Comparison of ENCODE assay signal across 16 mouse cellular contexts in the genomic region with DNA sequence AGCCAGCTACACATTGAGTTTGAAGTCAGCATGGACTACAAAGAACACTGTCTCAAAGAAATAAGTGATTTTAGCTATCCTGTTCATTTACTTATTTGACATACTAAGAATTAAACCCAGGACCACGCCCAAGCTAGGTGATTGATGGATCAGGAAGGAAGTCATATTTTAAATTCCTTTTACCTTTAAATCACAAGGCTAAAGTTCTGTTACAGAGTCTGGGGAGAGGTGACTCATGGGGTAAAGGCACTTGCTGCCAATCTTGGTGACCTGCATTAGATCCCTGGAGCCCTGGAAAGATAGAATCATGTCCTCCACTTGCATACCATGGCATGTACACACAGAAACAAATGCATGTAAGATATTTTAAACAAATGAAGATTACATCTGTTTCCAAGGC.
A peak's percentile ranks its signal among the peaks of the same experiment; 100 is the strongest.
DNase-seq lines count a peak whose midpoint lies in the region.
"Had no signal": no experiment of that assay in that cellular context is flagged by ENCODE, and none has a peak within 500 bp of the region (broad histone marks: within the 10 kb centered on the region; RNA-seq: fewer than 3 reads in every experiment).

No protein-coding gene starts in this region.

- DNase-seq in adrenal gland, adult 2 months, result peak; percentile 17
- no peak for DNase-seq in adrenal gland, postnatal 10 days
- peak; percentile 76 for DNase-seq in 3T3-L1 (ENCODE audit: low read depth, low spot score)
- peak; percentile 5 for DNase-seq in NIH3T3 (ENCODE audit: low read depth)
- no peak for DNase-seq in layer of hippocampus, postnatal 10 days (ENCODE audit: low spot score in 2 of 2)
- DNase-seq in lung, adult 18-20 months, result no peak
- DNase-seq: adrenal gland, adult 8-10 months; adrenal gland, postnatal 25 days; B cell, adult 2 months; cerebellum, adult 11 months; cerebellum, adult 18-20 months; cerebellum, adult 8-10 months; cerebellum, adult 9-11 months; cerebellum, postnatal 14 days; cerebellum, postnatal 36 days; embryo, embryonic 11 days had no signal

Comparison
In these comparisons a context has a peak if more than half of its experiments do, and no peak if none do; other contexts are left out.
1. DNase-seq: peak in adrenal gland, adult 2 months (single experiment), 3T3-L1 (single experiment) and NIH3T3 (single experiment); none in adrenal gland, postnatal 10 days (single experiment), layer of hippocampus, postnatal 10 days (0 of 2) and lung, adult 18-20 months (0 of 2).